Mouse (Mus musculus): Measurements from ENCODE around the gene Ddr1.
"Not testable (repeated sequence)": the region's sequence is repeated elsewhere in the genome, so short reads cannot be mapped to it uniquely, and the experiment has no call there.

The Ddr1 gene

GRCm38 (mm10) chr17:35704621-35705464, at the start of gene Ddr1:
Ddr1 (minus strand) TSS chr17:35704621.
- peak; percentile 66 for DNase-seq

- no peak for DNase-seq
Measured at GRCm38 (mm10) chr17:35753668-35754067, 49.2 kb upstream of the Ddr1 start.

GRCm38 (mm10) chr17:35752221-35752811, 47.9 kb upstream of the Ddr1 start:
- no peak for DNase-seq

GRCm38 (mm10) chr17:35749685-35750084, 45.3 kb upstream of the Ddr1 start:
- DNase-seq: no peak

GRCm38 (mm10) chr17:35744361-35744760, 39.9 kb upstream of the Ddr1 start:
- no peak for DNase-seq

GRCm38 (mm10) chr17:35742948-35743347, 38.5 kb upstream of the Ddr1 start:
- no peak for DNase-seq

- DNase-seq: peak; percentile 21
Measured at GRCm38 (mm10) chr17:35741589-35742226, 37.3 kb upstream of the Ddr1 start.

GRCm38 (mm10) chr17:35740276-35740880, 36.0 kb upstream of the Ddr1 start:
- no peak for DNase-seq

GRCm38 (mm10) chr17:35739675-35740074, 35.3 kb upstream of the Ddr1 start:
- peak; percentile 94 for DNase-seq

- DNase-seq: peak; percentile 88
Measured at GRCm38 (mm10) chr17:35737743-35738142, 33.3 kb upstream of the Ddr1 start.

- DNase-seq: peak; percentile 91
Measured at GRCm38 (mm10) chr17:35736280-35736960, 32.0 kb upstream of the Ddr1 start.

- peak; percentile 27 for DNase-seq
Measured at GRCm38 (mm10) chr17:35734478-35734877, 30.1 kb upstream of the Ddr1 start.

- no peak for DNase-seq
Measured at GRCm38 (mm10) chr17:35733398-35733797, 29.0 kb upstream of the Ddr1 start.

- no peak for DNase-seq
Measured at GRCm38 (mm10) chr17:35731431-35732145, 27.2 kb upstream of the Ddr1 start.

GRCm38 (mm10) chr17:35730112-35730511, 25.7 kb upstream of the Ddr1 start:
- DNase-seq: not testable (repeated sequence)

GRCm38 (mm10) chr17:35728821-35729220, 24.4 kb upstream of the Ddr1 start:
- no peak for DNase-seq

- DNase-seq: no peak
Measured at GRCm38 (mm10) chr17:35727471-35728205, 23.2 kb upstream of the Ddr1 start.

GRCm38 (mm10) chr17:35727028-35727427, 22.6 kb upstream of the Ddr1 start:
- DNase-seq: no peak

- peak; percentile 93 for DNase-seq
Measured at GRCm38 (mm10) chr17:35725286-35726232, 21.1 kb upstream of the Ddr1 start.

- peak; percentile 9 for DNase-seq
Measured at GRCm38 (mm10) chr17:35721676-35722075, 17.3 kb upstream of the Ddr1 start.

Data from thymus, postnatal 4 days (tissue).